Mouse (Mus musculus): ENCODE data around the gene Mcl1.

DNA sequence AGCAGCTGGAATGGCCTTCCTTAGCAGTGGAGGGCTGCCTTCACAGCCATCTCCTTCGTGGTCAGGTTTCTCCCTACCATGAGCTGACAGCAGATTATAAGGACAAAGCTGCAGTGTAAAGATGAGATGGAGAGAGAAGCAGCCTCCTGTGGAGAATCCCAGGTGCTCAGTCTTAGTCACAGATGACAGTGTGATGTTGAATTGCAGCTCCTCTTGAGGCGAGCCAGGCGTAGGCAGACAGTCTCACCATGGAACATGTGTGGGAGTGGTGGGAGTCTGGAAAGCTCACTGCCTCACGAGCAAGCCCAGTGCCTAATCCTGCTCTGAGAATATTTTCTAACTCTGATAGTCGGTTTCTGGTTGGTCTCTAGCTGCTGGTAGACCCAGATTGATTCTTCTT, 30.8 kb upstream of the Mcl1 start:
- TF ChIP-seq CTCF (IDR thresholded peaks at IDR 0.05; ENCODE audit: control insufficient read depth, insufficient read depth, insufficient read length) (no peak), MAX (IDR thresholded peaks at IDR 0.05) (no peak), MYOG (IDR thresholded peaks at IDR 0.05; ENCODE audit: control insufficient read depth, extremely low read depth, insufficient read length) (no peak), MYOD1 (IDR thresholded peaks at IDR 0.05; ENCODE audit: control insufficient read depth, insufficient read length, low read depth) (no peak)

Measured in C2C12 (cell line).